ENCODE assay signal across 8 mouse cellular contexts in genomic region chr7:3629030-3629429, GRCm38 (mm10). TPM values are rescaled to one million over a fixed set of nuclear protein-coding genes. Genes with fewer than 3 reads are reported as not detected.
DNase-seq lines count a peak whose midpoint lies in the region; ATAC-seq and TF ChIP-seq lines count a peak whose summit lies in the region.

No protein-coding gene starts in this region.

- TF ChIP-seq CTCF in C2C12 (IDR thresholded peaks at IDR 0.05; ENCODE audit: control insufficient read depth, insufficient read depth, insufficient read length) = no peak

- H3K9me3 ChIP-seq in forebrain, embryonic 12.5 days = no peaks in the 10 kb centered on the region
- H3K9me3 ChIP-seq in liver, embryonic 12.5 days (replicated peaks) = no peaks in the 10 kb centered on the region

- peaks cover 20% of the 10 kb centered on the region for H3K4me1 ChIP-seq in forebrain, embryonic 12.5 days
- peaks cover 26% of the 10 kb centered on the region for H3K4me1 ChIP-seq in liver, embryonic 12.5 days

- peak; percentile 59 for ATAC-seq in forebrain, embryonic 12.5 days (ENCODE audit: low FRiP score)
- peak; percentile 27 for ATAC-seq in liver, embryonic 12.5 days

- peaks cover 36% of the 10 kb centered on the region for H3K79me3 ChIP-seq in C2C12 (ENCODE audit: low read depth)

- H3K27ac ChIP-seq in forebrain, embryonic 12.5 days = peak overlapping the region; percentile 59
- H3K27ac ChIP-seq in liver, embryonic 12.5 days = peak overlapping the region; percentile 84

- peak overlapping the region; percentile 89 for H3K9ac ChIP-seq in forebrain, embryonic 12.5 days
- peak overlapping the region; percentile 79 for H3K9ac ChIP-seq in liver, embryonic 12.5 days

- H3K27me3 ChIP-seq in C2C12 (ENCODE audit: control insufficient read depth, insufficient read depth, insufficient read length) = no peaks in the 10 kb centered on the region
- H3K27me3 ChIP-seq in forebrain, embryonic 12.5 days = no peaks in the 10 kb centered on the region
- H3K27me3 ChIP-seq in liver, embryonic 12.5 days (replicated peaks) = no peaks in the 10 kb centered on the region

- peak overlapping the region; percentile 75 for H3K4me3 ChIP-seq in C2C12 (ENCODE audit: insufficient read depth, poor library complexity, severe bottlenecking)
- H3K4me3 ChIP-seq in forebrain, embryonic 12.5 days (replicated peaks) = peak overlapping the region; percentile 70
- peak overlapping the region; percentile 73 for H3K4me3 ChIP-seq in liver, embryonic 12.5 days

- peaks cover 61% of the 10 kb centered on the region for H3K79me2 ChIP-seq in C2C12 (ENCODE audit: control insufficient read depth, insufficient read depth)

- H3K36me3 ChIP-seq in C2C12 (ENCODE audit: control insufficient read depth, insufficient read depth) = peaks cover 32% of the 10 kb centered on the region
- H3K36me3 ChIP-seq in forebrain, embryonic 12.5 days (replicated peaks) = peaks cover 38% of the 10 kb centered on the region
- H3K36me3 ChIP-seq in liver, embryonic 12.5 days = peaks cover 74% of the 10 kb centered on the region

- peak overlapping the region; percentile 68 for H3ac ChIP-seq in C2C12 (ENCODE audit: control insufficient read depth, insufficient read length, low read depth)

- DNase-seq in cerebellum, adult 9-11 months = peak; percentile 67
- DNase-seq in cerebellum, postnatal 36 days = no peak
- no peak for DNase-seq in adrenal gland, adult (ENCODE audit: inconsistent age in 2 of 2, low spot score in 1 of 2)
- no peak for DNase-seq in right cerebral cortex, postnatal 14 days
- DNase-seq in frontal cortex, postnatal 25 days (ENCODE audit: low spot score in 2 of 2) = no peak

- 38% methylated on average over 4 of the region's 4 CpGs for WGBS in forebrain, embryonic 12.5 days
- 36% methylated on average over 4 of the region's 4 CpGs for WGBS in liver, embryonic 12.5 days (ENCODE audit: insufficient replicate concordance)

- H3K4me2 ChIP-seq in forebrain, embryonic 12.5 days = peak overlapping the region; percentile 96
- H3K4me2 ChIP-seq in liver, embryonic 12.5 days = peak overlapping the region; percentile 95

TF ChIP-seq in C2C12, 6 proteins besides CTCF, POLR2A, EP300 and RAD21:
- TF ChIP-seq MYOG (IDR thresholded peaks at IDR 0.05; ENCODE audit: control insufficient read depth, extremely low read depth, insufficient read length) (no peak), USF1 (IDR thresholded peaks at IDR 0.05; ENCODE audit: low read depth) (no peak)

RNA-seq across cellular contexts. Expression of gene Tfpt, which starts 0.7 kb away (rescaled TPM):
- 24.6 TPM for polyA plus RNA-seq in C2C12 (2012; fragmentation: generic; extraction: Trizol)
- polyA plus RNA-seq in forebrain, embryonic 12.5 days (2016; fragmentation: Nextera tagmentation; extraction: Ambion mirVana) = 32.0 and 34.4 TPM in 2 replicates
- 16.0 and 17.6 TPM in 2 replicates for polyA plus RNA-seq in liver, embryonic 12.5 days (2016; fragmentation: Nextera tagmentation; extraction: Ambion mirVana)

RNA-seq across cellular contexts. Expression of gene Prpf31, which starts 0.8 kb away (rescaled TPM):
- 102 TPM for polyA plus RNA-seq in C2C12 (2012; fragmentation: generic; extraction: Trizol)
- polyA plus RNA-seq in forebrain, embryonic 12.5 days (2016; fragmentation: Nextera tagmentation; extraction: Ambion mirVana) = 140 and 149 TPM in 2 replicates
- 93.1 and 97.6 TPM in 2 replicates for polyA plus RNA-seq in liver, embryonic 12.5 days (2016; fragmentation: Nextera tagmentation; extraction: Ambion mirVana)

RNA-seq across cellular contexts. Expression of gene Ndufa3, which starts 11.9 kb away (rescaled TPM):
- 386 TPM for polyA plus RNA-seq in C2C12 (2012; fragmentation: generic; extraction: Trizol)
- polyA plus RNA-seq in forebrain, embryonic 12.5 days (2016; fragmentation: Nextera tagmentation; extraction: Ambion mirVana) = 304 and 322 TPM in 2 replicates
- polyA plus RNA-seq in liver, embryonic 12.5 days (2016; fragmentation: Nextera tagmentation; extraction: Ambion mirVana) = 295 and 296 TPM in 2 replicates

RNA-seq across cellular contexts. Expression of gene Oscar, which starts 13.1 kb away (rescaled TPM):
- 0.05 TPM for polyA plus RNA-seq in C2C12 (2012; fragmentation: generic; extraction: Trizol)
- polyA plus RNA-seq in forebrain, embryonic 12.5 days (2016; fragmentation: Nextera tagmentation; extraction: Ambion mirVana) = 0.18 and 0.38 TPM in 2 replicates
- 0.08 TPM in 1 of 2 replicates, not detected in the other for polyA plus RNA-seq in liver, embryonic 12.5 days (2016; fragmentation: Nextera tagmentation; extraction: Ambion mirVana)

RNA-seq across cellular contexts. Expression of gene Cnot3, which starts 16.0 kb away (rescaled TPM):
- polyA plus RNA-seq in C2C12 (2012; fragmentation: generic; extraction: Trizol) = 87.1 TPM
- polyA plus RNA-seq in forebrain, embryonic 12.5 days (2016; fragmentation: Nextera tagmentation; extraction: Ambion mirVana) = 62.6 and 71.7 TPM in 2 replicates
- polyA plus RNA-seq in liver, embryonic 12.5 days (2016; fragmentation: Nextera tagmentation; extraction: Ambion mirVana) = 32.6 and 34.4 TPM in 2 replicates
